Mouse (Mus musculus) left cerebral cortex, postnatal 36 days (tissue): ENCODE results near the gene Ahnak2. TPM values are rescaled to one million over a fixed set of nuclear protein-coding genes. Genes with fewer than 3 reads are reported as not detected.

ENCODE experiments used
- DNase-seq, 2 experiments: peaks; one replicate each; pipeline ENCODE4 v3.0.0; 2021 to 2022; ENCODE audit warnings: low spot score in 2 of 2, mixed read lengths in 1 of 2
- intact Hi-C: fragments of 180-260 bp; cut with DNase I; formaldehyde crosslinking; loops from one replicate; pipeline ENCODE4 v1.15.1; 2025
- total RNA-seq, 2 experiments: library from RNA; stranded (reverse); gene quantifications; 2 replicates each; pipeline ENCODE4 v1.2.3; 2021

Ahnak2 gene
- total RNA-seq, 2 experiments from 2014 or later: 6.1 to 6.8 TPM

- peak; percentile 78 to 84 for DNase-seq
- intact Hi-C loops: loop anchor here (5.0 kb wide), 1 partner anchor 54 kb away; no protein-coding TSS in a partner anchor
Measured at GRCm38 (mm10) chr12:112743168-112743975, 59.1 kb downstream of the Ahnak2 start.

- intact Hi-C loops: loop anchor here (5.0 kb wide), 1 partner anchor 55 kb away; no protein-coding TSS in a partner anchor
- no peak for DNase-seq
Measured at GRCm38 (mm10) chr12:112742768-112743167, 59.7 kb downstream of the Ahnak2 start.

GRCm38 (mm10) chr12:112739023-112739568 lies 63.4 kb downstream of the Ahnak2 start:
- DNase-seq: peak in 1 of 2 experiments; percentile 45
- intact Hi-C loops: no loop called here

- intact Hi-C loops: no loop called here
- peak in 1 of 2 experiments; percentile 31 for DNase-seq
Measured at GRCm38 (mm10) chr12:112738281-112739022, 64.0 kb downstream of the Ahnak2 start.

- peak in 1 of 2 experiments; percentile 49 for DNase-seq
- intact Hi-C loops: no loop called here
Measured at GRCm38 (mm10) chr12:112737761-112738160, 64.7 kb downstream of the Ahnak2 start.

- intact Hi-C loops: no loop called here
Measured at GRCm38 (mm10) chr12:112737081-112737480, 65.4 kb downstream of the Ahnak2 start.

GRCm38 (mm10) chr12:112736636-112736925 lies 65.9 kb downstream of the Ahnak2 start:
- intact Hi-C loops: no loop called here
- no peak for DNase-seq

More at GRCm38 (mm10) chr12:112737081-112737480, 65.4 kb downstream of the Ahnak2 start:
- DNase-seq: no peak

- intact Hi-C loops: no loop called here
- no peak for DNase-seq
Measured at GRCm38 (mm10) chr12:112735896-112736635, 66.4 kb downstream of the Ahnak2 start.

- intact Hi-C loops: no loop called here
- no peak for DNase-seq
Measured at GRCm38 (mm10) chr12:112734881-112735655, 67.4 kb downstream of the Ahnak2 start.

- intact Hi-C loops: no loop called here
Measured at GRCm38 (mm10) chr12:112734108-112734820, 68.2 kb downstream of the Ahnak2 start.

GRCm38 (mm10) chr12:112732591-112732990 lies 69.9 kb downstream of the Ahnak2 start:
- no peak for DNase-seq
- intact Hi-C loops: no loop called here

More at GRCm38 (mm10) chr12:112734108-112734820, 68.2 kb downstream of the Ahnak2 start:
- no peak for DNase-seq

GRCm38 (mm10) chr12:112730808-112731207 lies 71.6 kb downstream of the Ahnak2 start:
- intact Hi-C loops: no loop called here
- DNase-seq: no peak

GRCm38 (mm10) chr12:112727801-112728200 lies 74.7 kb downstream of the Ahnak2 start:
- intact Hi-C loops: no loop called here

GRCm38 (mm10) chr12:112724077-112724805 lies 78.2 kb downstream of the Ahnak2 start:
- peak in 1 of 2 experiments; percentile 68 for DNase-seq
- intact Hi-C loops: no loop called here

More at GRCm38 (mm10) chr12:112727801-112728200, 74.7 kb downstream of the Ahnak2 start:
- no peak for DNase-seq

- no peak for DNase-seq
Measured at GRCm38 (mm10) chr12:112723445-112723844, 79.0 kb downstream of the Ahnak2 start.

GRCm38 (mm10) chr12:112723028-112723330 lies 79.5 kb downstream of the Ahnak2 start:
- intact Hi-C loops: no loop called here
- DNase-seq: no peak

More at GRCm38 (mm10) chr12:112723445-112723844, 79.0 kb downstream of the Ahnak2 start:
- intact Hi-C loops: no loop called here

GRCm38 (mm10) chr12:112722240-112723027 lies 80.0 kb downstream of the Ahnak2 start:
- intact Hi-C loops: no loop called here
- DNase-seq: peak; percentile 51 to 72
